Mouse (Mus musculus): ENCODE measurements at regions not wholly inside any gene's neighbourhood (a gene's known extent, or its start where the extent isn't known, plus 50 kb on each side); places are given as distances from the start of the nearest gene placed in this dataset.

DNA sequence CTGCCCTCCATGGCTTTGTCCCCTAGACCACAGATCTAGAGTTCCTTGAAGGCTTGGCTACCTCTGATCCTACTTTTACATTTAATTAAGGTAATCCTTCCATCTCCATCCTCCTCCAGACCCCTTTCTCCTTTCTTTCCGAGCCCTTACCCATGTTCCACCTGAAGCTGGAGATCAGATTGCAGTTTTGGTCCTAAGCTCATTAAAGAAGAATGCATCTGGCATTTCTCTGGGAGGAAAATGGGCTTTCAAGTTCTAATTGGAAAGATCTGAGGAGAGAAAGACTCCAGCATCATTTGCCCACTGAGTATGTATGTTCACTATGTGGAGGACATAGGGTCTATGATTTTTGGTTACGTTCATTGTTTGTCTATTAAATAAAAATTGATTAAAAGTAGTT, 112.2 kb downstream of the Sem1 start:
- TF ChIP-seq CTCF (IDR thresholded peaks at IDR 0.05; ENCODE audit: insufficient read depth, low read length) (no peak), POLR2A (IDR thresholded peaks at IDR 0.05; ENCODE audit: borderline replicate concordance, extremely low read depth, low read depth, low read length) (no peak)

All from lung, adult 2 months (tissue).